Comparison of ENCODE assay signal across 8 mouse cellular contexts in the genomic region with DNA sequence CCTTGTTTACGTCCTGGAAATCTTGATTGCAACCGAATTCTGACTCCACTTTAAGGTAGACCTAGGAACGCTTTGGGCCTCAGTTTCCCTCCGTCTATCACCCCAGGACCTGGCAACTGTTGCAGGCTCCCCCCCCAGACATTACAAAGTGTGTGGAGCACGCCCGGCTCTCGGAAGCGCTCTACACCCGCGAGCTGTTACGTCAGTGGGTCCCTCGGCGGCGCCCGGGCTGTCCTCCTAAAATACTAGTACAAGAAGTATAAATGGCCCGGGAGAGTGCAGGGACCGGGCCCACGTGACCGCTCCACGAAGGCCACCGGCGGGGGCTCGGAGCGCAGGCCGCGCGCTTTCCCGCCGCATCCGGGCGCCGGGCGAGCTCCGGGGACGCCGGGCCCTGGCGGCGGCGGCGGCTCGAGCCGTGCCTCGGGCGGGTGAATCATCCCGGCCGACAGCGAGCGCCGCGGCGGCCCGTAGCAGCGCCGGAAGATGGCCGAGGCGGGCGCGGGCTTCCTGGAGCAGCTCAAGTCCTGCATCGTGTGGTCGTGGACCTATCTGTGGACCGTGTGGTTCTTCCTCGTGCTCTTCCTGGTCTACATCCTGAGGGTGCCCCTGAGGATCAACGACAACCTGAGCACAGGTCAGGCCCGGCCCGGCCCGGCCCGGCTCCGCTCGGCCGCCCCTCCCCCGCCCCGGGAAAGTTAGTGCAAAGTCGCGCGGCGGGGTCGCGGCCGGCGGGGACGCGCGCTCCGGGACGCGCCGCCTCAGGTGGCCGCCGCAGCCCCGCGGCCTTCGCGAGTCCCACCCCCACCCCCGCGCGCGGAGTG. TPM values are rescaled to one million over a fixed set of nuclear protein-coding genes. Genes with fewer than 3 reads are reported as not detected.
DNase-seq lines count a peak whose midpoint lies in the region; ATAC-seq lines count a peak whose summit lies in the region.

No protein-coding gene starts in this region.

- peak; percentile 64 for ATAC-seq in megakaryocyte progenitor cell, adult 5-6 weeks (replicated peaks; ENCODE audit: poor library complexity)

- intact Hi-C loops in left cerebral cortex, postnatal 14 days (cut with DNase I), result no loop called here

- peak; percentile 78 for DNase-seq in adipocyte (ENCODE audit: low spot score)
- DNase-seq in embryo, embryonic 10 days (ENCODE audit: low spot score), result peak; percentile 66
- peak; percentile 66 for DNase-seq in gastrocnemius, postnatal 10 days
- peak; percentile 70 for DNase-seq in induced T-regulatory cell, adult 2 months (ENCODE audit: low read depth)
- DNase-seq in left cerebral cortex, postnatal 14 days (ENCODE audit: low spot score in 2 of 2), result peak; percentile 53 to 55
- peak; percentile 57 for DNase-seq in right cerebral cortex, postnatal 14 days
- peak; percentile 61 for DNase-seq in urinary bladder, postnatal 25 days (ENCODE audit: low spot score)

RNA-seq across cellular contexts. Expression of a gene that starts 1.2 kb away (rescaled TPM):
- 10 to 100 TPM; 15.2 to 15.4 TPM for total RNA-seq in gastrocnemius, postnatal 10 days (2021)
- total RNA-seq in left cerebral cortex, postnatal 14 days (2021), result 10 to 100 TPM; 36.8 to 38.5 TPM
- total RNA-seq in megakaryocyte progenitor cell, adult 5-6 weeks (2015), result 32.6 and 46.3 TPM in 2 replicates
- 37.4 and 40.3 TPM in 2 replicates for total RNA-seq in megakaryocyte progenitor cell, adult 5-6 weeks (2017)

RNA-seq across cellular contexts. Expression of a gene that starts 57.9 kb away (rescaled TPM):
- 100 to 1,000 TPM; 283 to 307 TPM for total RNA-seq in gastrocnemius, postnatal 10 days (2021)
- total RNA-seq in left cerebral cortex, postnatal 14 days (2021), result 100 to 1,000 TPM; 251 to 260 TPM
- 277 and 326 TPM in 2 replicates for total RNA-seq in megakaryocyte progenitor cell, adult 5-6 weeks (2015)
- 334 and 345 TPM in 2 replicates for total RNA-seq in megakaryocyte progenitor cell, adult 5-6 weeks (2017)

Comparison
In these comparisons a context has a peak if more than half of its experiments do, and no peak if none do; other contexts are left out.
1. Peak in every context shown above with its lines: DNase-seq and ATAC-seq.